Mouse (Mus musculus): ENCODE results near the gene Rasa3. TPM values are rescaled to one million over a fixed set of nuclear protein-coding genes. Genes with fewer than 3 reads are reported as not detected.

Gene Rasa3
- polyA plus RNA-seq, 1 experiment from 2014 or later = 28.5 TPM

DNA sequence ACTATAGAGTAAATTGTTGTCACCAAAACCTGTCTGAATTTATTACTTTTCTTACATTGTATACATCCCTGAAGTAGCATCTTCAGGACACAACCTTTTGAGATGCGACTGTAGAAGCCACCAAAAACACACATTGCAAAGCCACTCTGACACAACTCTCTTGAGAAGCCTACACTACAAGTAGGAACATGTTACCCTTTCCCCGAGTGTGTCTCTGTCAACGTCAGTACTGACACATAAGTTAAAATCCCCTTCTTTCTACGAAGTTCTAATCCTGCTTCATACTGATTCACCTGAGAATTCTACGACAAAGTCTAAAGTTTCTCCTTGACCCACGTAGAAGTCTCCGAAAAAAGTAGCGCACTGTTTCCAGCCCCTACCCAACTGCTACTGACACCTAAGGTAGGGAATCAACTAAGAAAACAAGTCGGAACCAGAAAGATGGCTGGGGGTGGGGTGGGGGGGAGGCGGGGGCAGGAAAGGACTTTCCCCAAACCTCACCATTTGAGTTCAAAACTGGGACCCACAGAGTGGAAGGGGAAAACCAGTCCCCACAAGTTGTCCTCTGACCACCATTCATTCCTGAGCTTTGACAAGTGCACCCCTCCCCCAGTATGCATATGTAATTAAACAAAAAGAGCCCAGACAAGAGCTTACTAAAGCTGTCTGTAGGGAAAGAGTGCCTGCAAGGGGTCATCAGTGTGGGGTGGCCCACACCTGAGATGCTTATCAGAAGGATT is 47.9 kb downstream of the Rasa3 start:
- no peak overlapping the region for H3K27ac ChIP-seq (ENCODE audit: low read length)
- no peak overlapping the region for H3K4me3 ChIP-seq (ENCODE audit: low read depth, low read length)
- DNase-seq (ENCODE audit: low spot score) = no peak
- no peak for TF ChIP-seq EP300 (IDR thresholded peaks at IDR 0.05)
- TF ChIP-seq CTCF (IDR thresholded peaks at IDR 0.05) = no peak
- no peak for ATAC-seq
- peaks cover 3% of the 10 kb centered on the region; the same call in 1 of the 2 replicates for H3K4me1 ChIP-seq (ENCODE audit: insufficient read depth, low read depth, low read length)
- 86% methylated on average over 10 of the region's 10 CpGs for WGBS
- peaks cover 4% of the 10 kb centered on the region; the same call in 1 of the 2 replicates for H3K9me3 ChIP-seq (ENCODE audit: low read length)
- H3K36me3 ChIP-seq (ENCODE audit: insufficient read depth, low read length) = 0 out of 2 replicates have a peak, but pooled peaks cover 13% of the 10 kb centered on the region
- no peak overlapping the region for H3K9ac ChIP-seq (replicated peaks; ENCODE audit: low read depth)
- no peak overlapping the region for H3K4me2 ChIP-seq (replicated peaks; ENCODE audit: low read depth, low read length)
- no peaks in the 10 kb centered on the region for H3K27me3 ChIP-seq (replicated peaks; ENCODE audit: insufficient read depth, low read length)

DNA sequence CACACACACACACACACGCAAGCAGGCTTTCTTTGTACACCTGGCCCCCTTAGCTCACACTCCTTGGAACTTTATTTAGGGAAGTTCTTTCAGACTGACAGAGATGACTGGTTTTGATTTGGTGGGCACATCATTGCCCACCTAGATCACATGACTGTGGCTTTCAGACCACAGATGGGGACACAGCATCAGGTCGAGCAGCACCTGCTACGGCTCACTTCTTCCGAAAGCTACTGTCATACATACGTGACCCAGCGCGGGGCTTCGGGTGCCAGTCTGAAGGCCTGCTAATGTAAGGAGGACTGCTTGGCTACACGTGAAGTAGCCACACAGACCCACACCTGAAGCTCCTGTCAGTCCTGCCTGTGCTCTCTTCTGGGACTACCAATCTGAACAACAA is 49.3 kb downstream of the Rasa3 start:
- H3K27me3 ChIP-seq (replicated peaks; ENCODE audit: insufficient read depth, low read length) = no peaks in the 10 kb centered on the region
- H3K36me3 ChIP-seq (ENCODE audit: insufficient read depth, low read length) = 0 out of 2 replicates have a peak, but pooled peaks cover 13% of the 10 kb centered on the region
- H3K9ac ChIP-seq (replicated peaks; ENCODE audit: low read depth) = no peak overlapping the region
- no peak for DNase-seq (ENCODE audit: low spot score)
- peaks cover 18% of the 10 kb centered on the region; the same call in 1 of the 2 replicates for H3K4me1 ChIP-seq (ENCODE audit: insufficient read depth, low read depth, low read length)
- H3K4me2 ChIP-seq (replicated peaks; ENCODE audit: low read depth, low read length) = no peak overlapping the region
- 94% methylated on average over 9 of the region's 9 CpGs for WGBS
- TF ChIP-seq EP300 (IDR thresholded peaks at IDR 0.05) (no peak), CTCF (IDR thresholded peaks at IDR 0.05) (no peak)
- no peak for ATAC-seq
- no peak overlapping the region for H3K4me3 ChIP-seq (ENCODE audit: low read depth, low read length)
- H3K27ac ChIP-seq (ENCODE audit: low read length) = no peak overlapping the region
- H3K9me3 ChIP-seq (ENCODE audit: low read length) = no peaks in the 10 kb centered on the region

GRCm38 (mm10) chr8:13627591-13627990 is 49.8 kb downstream of the Rasa3 start:
- no peak for TF ChIP-seq EP300 (IDR thresholded peaks at IDR 0.05)
- TF ChIP-seq CTCF (IDR thresholded peaks at IDR 0.05) = no peak
- Histone ChIP-seq H3K27ac (ENCODE audit: low read length) (no peak overlapping the region), H3K4me2 (replicated peaks; ENCODE audit: low read depth, low read length) (no peak overlapping the region), H3K4me1 (ENCODE audit: insufficient read depth, low read depth, low read length) (peaks cover 22% of the 10 kb centered on the region; the same call in 1 of the 2 replicates), H3K36me3 (ENCODE audit: insufficient read depth, low read length) (0 out of 2 replicates have a peak, but pooled peaks cover 13% of the 10 kb centered on the region), H3K9me3 (ENCODE audit: low read length) (no peaks in the 10 kb centered on the region), H3K9ac (replicated peaks; ENCODE audit: low read depth) (no peak overlapping the region), H3K4me3 (ENCODE audit: low read depth, low read length) (no peak overlapping the region), H3K27me3 (replicated peaks; ENCODE audit: insufficient read depth, low read length) (no peaks in the 10 kb centered on the region)
- DNase-seq (ENCODE audit: low spot score) = no peak
- ATAC-seq = no peak
- WGBS = 86% methylated on average over 5 of the region's 5 CpGs

DNA sequence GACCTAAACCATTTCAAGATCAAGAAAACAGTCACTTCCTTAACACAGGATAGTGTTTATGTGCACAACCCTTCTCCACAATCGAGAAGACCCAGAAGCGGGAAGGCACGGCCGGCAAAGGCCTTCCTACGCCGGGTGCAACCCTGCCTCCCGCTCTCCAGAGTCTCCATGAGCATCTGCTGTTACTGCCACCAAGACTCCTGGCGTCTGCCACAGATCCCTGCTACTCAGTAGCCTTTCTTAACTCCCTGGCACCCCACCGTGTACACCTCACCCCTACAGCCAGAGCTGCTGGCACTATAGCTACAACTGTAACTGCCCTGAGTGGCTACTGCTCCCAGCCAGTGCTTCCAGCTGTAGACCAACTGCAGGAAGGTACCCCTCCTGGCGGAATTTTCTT is 51.3 kb downstream of the Rasa3 start:
- Histone ChIP-seq H3K27me3 (replicated peaks; ENCODE audit: insufficient read depth, low read length) (no peaks in the 10 kb centered on the region), H3K36me3 (ENCODE audit: insufficient read depth, low read length) (0 out of 2 replicates have a peak, but pooled peaks cover 13% of the 10 kb centered on the region), H3K9ac (replicated peaks; ENCODE audit: low read depth) (no peak overlapping the region), H3K4me3 (ENCODE audit: low read depth, low read length) (no peak overlapping the region), H3K27ac (ENCODE audit: low read length) (peak overlapping the region; percentile 90), H3K4me2 (replicated peaks; ENCODE audit: low read depth, low read length) (no peak overlapping the region), H3K4me1 (ENCODE audit: insufficient read depth, low read depth, low read length) (peaks cover 27% of the 10 kb centered on the region; the same call in 1 of the 2 replicates), H3K9me3 (ENCODE audit: low read length) (no peaks in the 10 kb centered on the region)
- ATAC-seq (no peak), DNase-seq (ENCODE audit: low spot score) (no peak)
- WGBS = 69% methylated on average over 10 of the region's 10 CpGs
- TF ChIP-seq CTCF (IDR thresholded peaks at IDR 0.05) (no peak), EP300 (IDR thresholded peaks at IDR 0.05) (no peak)

DNA sequence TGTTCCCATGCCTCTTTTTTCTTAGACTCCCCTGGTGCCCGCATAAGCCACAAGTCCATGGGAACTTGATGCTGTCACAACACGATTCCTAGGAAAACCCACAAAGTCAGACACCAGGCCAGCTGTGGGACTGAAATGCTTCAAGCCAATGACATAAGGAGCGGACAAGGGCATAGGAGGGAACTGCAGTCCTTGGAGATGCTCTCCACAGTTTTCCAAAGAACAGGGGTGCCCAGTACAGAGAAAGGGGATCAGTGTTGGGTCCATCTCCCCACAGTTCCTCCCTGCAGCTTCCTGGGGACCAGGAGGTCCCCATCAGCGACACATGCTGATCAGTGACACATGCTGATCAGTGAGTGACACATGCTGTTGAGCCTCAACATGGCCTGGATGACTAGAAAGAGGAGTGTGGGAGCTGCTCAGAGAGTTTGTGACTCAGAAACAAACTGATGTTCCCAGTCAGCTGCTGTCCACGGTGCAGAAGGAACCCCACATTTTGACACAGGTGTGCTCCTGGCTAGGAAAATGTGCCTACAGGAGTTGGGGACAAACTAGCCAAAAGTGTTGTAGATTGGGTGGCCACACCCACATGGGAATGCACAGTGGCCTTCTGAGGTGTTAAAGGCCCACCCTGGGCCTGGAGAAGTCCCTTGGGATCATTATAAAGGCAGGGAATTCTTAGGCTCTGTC is 52.0 kb downstream of the Rasa3 start:
- 53% methylated on average over 5 of the region's 5 CpGs for WGBS
- Histone ChIP-seq H3K27ac (ENCODE audit: low read length) (peak overlapping the region; percentile 90), H3K9me3 (ENCODE audit: low read length) (no peaks in the 10 kb centered on the region), H3K36me3 (ENCODE audit: insufficient read depth, low read length) (0 out of 2 replicates have a peak, but pooled peaks cover 8% of the 10 kb centered on the region), H3K4me3 (ENCODE audit: low read depth, low read length) (no peak overlapping the region), H3K27me3 (replicated peaks; ENCODE audit: insufficient read depth, low read length) (no peaks in the 10 kb centered on the region), H3K4me2 (replicated peaks; ENCODE audit: low read depth, low read length) (no peak overlapping the region), H3K4me1 (ENCODE audit: insufficient read depth, low read depth, low read length) (peaks cover 29% of the 10 kb centered on the region; the same call in 1 of the 2 replicates), H3K9ac (replicated peaks; ENCODE audit: low read depth) (no peak overlapping the region)
- no peak for TF ChIP-seq CTCF (IDR thresholded peaks at IDR 0.05)
- TF ChIP-seq EP300 (IDR thresholded peaks at IDR 0.05) = no peak
- ATAC-seq (peak; percentile 40), DNase-seq (ENCODE audit: low spot score) (peak; percentile 67)

GRCm38 (mm10) chr8:13624863-13625262 is 52.5 kb downstream of the Rasa3 start:
- ATAC-seq = peak; percentile 63
- WGBS = 30% methylated on average over 11 of the region's 11 CpGs
- H3K4me2 ChIP-seq (replicated peaks; ENCODE audit: low read depth, low read length) = no peak overlapping the region

More at GRCm38 (mm10) chr8:13624863-13625262, 52.5 kb downstream of the Rasa3 start:
- H3K9ac ChIP-seq (replicated peaks; ENCODE audit: low read depth) = no peak overlapping the region
- H3K9me3 ChIP-seq (ENCODE audit: low read length) = no peaks in the 10 kb centered on the region
- 0 out of 2 replicates have a peak, but pooled peaks cover 7% of the 10 kb centered on the region for H3K36me3 ChIP-seq (ENCODE audit: insufficient read depth, low read length)
- H3K4me3 ChIP-seq (ENCODE audit: low read depth, low read length) = no peak overlapping the region
- H3K4me1 ChIP-seq (ENCODE audit: insufficient read depth, low read depth, low read length) = peaks cover 29% of the 10 kb centered on the region; the same call in 1 of the 2 replicates
- TF ChIP-seq EP300 (IDR thresholded peaks at IDR 0.05) = peak; percentile 84; the same call in 1 of the 2 replicates
- no peak for TF ChIP-seq CTCF (IDR thresholded peaks at IDR 0.05)
- H3K27me3 ChIP-seq (replicated peaks; ENCODE audit: insufficient read depth, low read length) = no peaks in the 10 kb centered on the region
- peak overlapping the region; percentile 90 for H3K27ac ChIP-seq (ENCODE audit: low read length)
- peak; percentile 78 for DNase-seq (ENCODE audit: low spot score)

Data from lung, postnatal 0 days (tissue).